Mouse (Mus musculus) midbrain, embryonic 10.5 days (tissue): ENCODE measurements around the gene Arid5b. TPM values are rescaled to one million over a fixed set of nuclear protein-coding genes. Genes with fewer than 3 reads are reported as not detected.

Experiments
- DNase-seq: peaks from one replicate; pipeline ENCODE4 v3.0.0-alpha.2; 2017; ENCODE audit warnings: low spot score
- H3K27ac ChIP-seq: fragments of 300-500 bp; sonication (generic); replicated peaks from 2 replicates; pipeline ENCODE4 v1.5.1; 2016; ENCODE audit warnings: mild to moderate bottlenecking
- H3K27me3 ChIP-seq: fragments of 300-500 bp; sonication (generic); 2 replicates; pipeline ENCODE4 v1.6.1; 2016; ENCODE audit warnings: low read depth, mild to moderate bottlenecking; ENCODE audit not compliant: poor library complexity, severe bottlenecking
- H3K36me3 ChIP-seq: fragments of 300-500 bp; sonication (generic); 2 replicates; pipeline ENCODE4 v1.6.1; 2016; ENCODE audit warnings: mild to moderate bottlenecking, moderate library complexity
- H3K4me1 ChIP-seq: fragments of 300-500 bp; sonication (generic); 2 replicates; pipeline ENCODE4 v1.6.1; 2016
- H3K4me3 ChIP-seq: fragments of 300-500 bp; sonication (generic); 2 replicates; pipeline ENCODE4 v1.5.1; 2016; ENCODE audit warnings: mild to moderate bottlenecking, moderate library complexity
- H3K9me3 ChIP-seq: fragments of 300-500 bp; sonication (generic); replicated peaks from 2 replicates; pipeline ENCODE4 v1.6.1; 2016; ENCODE audit warnings: mild to moderate bottlenecking
- WGBS: fragments of 180-500 bp; shearing (Covaris S2); methylation state at CpG from one replicate; pipeline ENCODE4 v1.1.7; 2016; 5-methylcytosine and 5-hydroxymethylcytosine counted together
- polyA plus RNA-seq: library from polyadenylated mRNA; unstranded; fragments of >200 nt; fragmentation: Nextera tagmentation; extraction: Ambion mirVana; gene quantifications from 2 replicates; pipeline ENCODE4 v1.2.1, GENCODE M21; 2016

Arid5b gene
- 7.8 and 10.6 TPM in 2 replicates for polyA plus RNA-seq

- Histone ChIP-seq H3K36me3 (no peaks in the 10 kb centered on the region), H3K9me3 (no peaks in the 10 kb centered on the region), H3K27ac (peak within 1 kb of the TSS; percentile 91), H3K4me3 (peak within 1 kb of the TSS; percentile 65), H3K27me3 (peaks cover 26% of the 10 kb centered on the region), H3K4me1 (peaks cover 54% of the 10 kb centered on the region)
- peak; percentile 67 for DNase-seq
- under 1% methylated on average over 24 of the region's 24 CpGs for WGBS
These were observed at the start of gene Arid5b for GRCm38 (mm10) chr10:68278632-68279361. TSS of gene Arid5b (minus strand) at chr10:68278740.

GRCm38 (mm10) chr10:68325378-68325777, 46.8 kb upstream of the Arid5b start:
- no peaks in the 10 kb centered on the region for H3K36me3 ChIP-seq
- no peaks in the 10 kb centered on the region for H3K9me3 ChIP-seq
- DNase-seq: no peak
- H3K4me3 ChIP-seq: no peak overlapping the region
- no peaks in the 10 kb centered on the region for H3K27me3 ChIP-seq
- no peak overlapping the region for H3K27ac ChIP-seq
- 84% methylated on average over 6 of the region's 6 CpGs for WGBS
- no peaks in the 10 kb centered on the region for H3K4me1 ChIP-seq

- WGBS: 90% methylated on average over 11 of the region's 11 CpGs
- DNase-seq: no peak
- H3K27ac ChIP-seq: no peak overlapping the region
These were observed 45.5 kb upstream of the Arid5b start for GRCm38 (mm10) chr10:68324061-68324460.

GRCm38 (mm10) chr10:68323167-68323566, 44.6 kb upstream of the Arid5b start:
- no peak overlapping the region for H3K4me3 ChIP-seq
- H3K9me3 ChIP-seq: no peaks in the 10 kb centered on the region
- no peaks in the 10 kb centered on the region for H3K4me1 ChIP-seq
- DNase-seq: no peak
- H3K36me3 ChIP-seq: no peaks in the 10 kb centered on the region
- WGBS: 85% methylated on average over 3 of the region's 3 CpGs
- no peaks in the 10 kb centered on the region for H3K27me3 ChIP-seq
- no peak overlapping the region for H3K27ac ChIP-seq

More at GRCm38 (mm10) chr10:68324061-68324460, 45.5 kb upstream of the Arid5b start:
- Histone ChIP-seq H3K4me1 (no peaks in the 10 kb centered on the region), H3K9me3 (no peaks in the 10 kb centered on the region), H3K36me3 (no peaks in the 10 kb centered on the region), H3K27me3 (no peaks in the 10 kb centered on the region), H3K4me3 (no peak overlapping the region)

GRCm38 (mm10) chr10:68320986-68321385, 42.4 kb upstream of the Arid5b start:
- no peaks in the 10 kb centered on the region for H3K36me3 ChIP-seq
- no peak overlapping the region for H3K27ac ChIP-seq
- no peaks in the 10 kb centered on the region for H3K27me3 ChIP-seq
- DNase-seq: no peak
- no peaks in the 10 kb centered on the region for H3K9me3 ChIP-seq
- H3K4me1 ChIP-seq: no peaks in the 10 kb centered on the region
- 88% methylated on average over 4 of the region's 4 CpGs for WGBS
- H3K4me3 ChIP-seq: no peak overlapping the region

GRCm38 (mm10) chr10:68320496-68320895, 42.0 kb upstream of the Arid5b start:
- Histone ChIP-seq H3K4me1 (no peaks in the 10 kb centered on the region), H3K27ac (no peak overlapping the region)
- 95% methylated on average over 5 of the region's 5 CpGs for WGBS

GRCm38 (mm10) chr10:68319438-68319837, 40.9 kb upstream of the Arid5b start:
- Histone ChIP-seq H3K9me3 (no peaks in the 10 kb centered on the region), H3K27ac (no peak overlapping the region), H3K36me3 (no peaks in the 10 kb centered on the region), H3K4me3 (no peak overlapping the region), H3K4me1 (no peaks in the 10 kb centered on the region), H3K27me3 (no peaks in the 10 kb centered on the region)
- no peak for DNase-seq
- 78% methylated on average over 6 of the region's 6 CpGs for WGBS

More at GRCm38 (mm10) chr10:68320496-68320895, 42.0 kb upstream of the Arid5b start:
- H3K27me3 ChIP-seq: no peaks in the 10 kb centered on the region
- H3K4me3 ChIP-seq: no peak overlapping the region
- H3K36me3 ChIP-seq: no peaks in the 10 kb centered on the region
- no peaks in the 10 kb centered on the region for H3K9me3 ChIP-seq
- no peak for DNase-seq

- H3K4me1 ChIP-seq: no peaks in the 10 kb centered on the region
- DNase-seq: no peak
- no peak overlapping the region for H3K27ac ChIP-seq
- no peak overlapping the region for H3K4me3 ChIP-seq
- WGBS: 80% methylated on average over 6 of the region's 6 CpGs
- H3K9me3 ChIP-seq: no peaks in the 10 kb centered on the region
- H3K36me3 ChIP-seq: no peaks in the 10 kb centered on the region
- no peaks in the 10 kb centered on the region for H3K27me3 ChIP-seq
These were observed 40.0 kb upstream of the Arid5b start for GRCm38 (mm10) chr10:68318438-68318979.

- no peaks in the 10 kb centered on the region; the same call in 1 of the 2 replicates for H3K9me3 ChIP-seq
- no peaks in the 10 kb centered on the region for H3K36me3 ChIP-seq
- H3K27me3 ChIP-seq: no peaks in the 10 kb centered on the region
- H3K4me3 ChIP-seq: no peak overlapping the region
- no peak overlapping the region for H3K27ac ChIP-seq
- WGBS: 83% methylated on average over 8 of the region's 8 CpGs
- DNase-seq: no peak
- no peaks in the 10 kb centered on the region for H3K4me1 ChIP-seq
These were observed 34.2 kb upstream of the Arid5b start for GRCm38 (mm10) chr10:68312734-68313133.

- H3K9me3 ChIP-seq: no peaks in the 10 kb centered on the region
- DNase-seq: no peak
- 87% methylated on average over 7 of the region's 7 CpGs for WGBS
These were observed 22.5 kb upstream of the Arid5b start for GRCm38 (mm10) chr10:68301013-68301412.

GRCm38 (mm10) chr10:68289465-68289864, 10.9 kb upstream of the Arid5b start:
- Histone ChIP-seq H3K27ac (no peak overlapping the region), H3K36me3 (no peaks in the 10 kb centered on the region), H3K4me3 (no peak overlapping the region), H3K4me1 (no peaks in the 10 kb centered on the region), H3K27me3 (no peaks in the 10 kb centered on the region), H3K9me3 (peaks cover 8% of the 10 kb centered on the region; the same call in 1 of the 2 replicates)
- 91% methylated on average over 4 of the region's 4 CpGs for WGBS
- DNase-seq: no peak

More at GRCm38 (mm10) chr10:68301013-68301412, 22.5 kb upstream of the Arid5b start:
- Histone ChIP-seq H3K36me3 (no peaks in the 10 kb centered on the region), H3K27me3 (no peaks in the 10 kb centered on the region), H3K27ac (no peak overlapping the region), H3K4me3 (no peak overlapping the region), H3K4me1 (peaks cover 11% of the 10 kb centered on the region)

- H3K27ac ChIP-seq: peak overlapping the region; percentile 75
- peak overlapping the region; percentile 56 for H3K4me3 ChIP-seq
- peak; percentile 80 for DNase-seq
- H3K4me1 ChIP-seq: peaks cover 33% of the 10 kb centered on the region
- H3K9me3 ChIP-seq: no peaks in the 10 kb centered on the region
- WGBS: 2% methylated on average over 27 of the region's 27 CpGs
- peaks cover 26% of the 10 kb centered on the region for H3K27me3 ChIP-seq
- no peaks in the 10 kb centered on the region for H3K36me3 ChIP-seq
These were observed 4.2 kb upstream of the Arid5b start for GRCm38 (mm10) chr10:68282466-68283391.
